In the genomic region with DNA sequence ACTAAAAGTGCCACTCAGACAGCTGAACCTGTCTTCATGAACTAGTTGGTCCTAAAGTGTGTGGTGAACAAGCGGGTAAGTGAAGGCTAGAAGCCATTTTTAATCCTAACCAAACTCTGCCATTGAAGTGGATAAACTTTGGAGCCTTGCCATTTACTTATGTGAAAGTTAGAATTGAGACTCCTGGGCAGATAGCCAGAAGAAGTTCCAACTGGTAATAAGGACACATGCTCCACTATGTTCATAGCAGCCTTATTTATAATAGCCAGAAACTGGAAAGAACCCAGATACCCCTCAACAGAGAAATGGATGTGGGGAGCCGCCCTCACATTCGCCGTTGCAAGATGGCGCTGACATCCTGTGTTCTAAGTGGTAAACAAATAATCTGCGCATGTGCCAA, we compare ENCODE assay signal across 5 mouse cellular contexts.
DNase-seq lines count a peak whose midpoint lies in the region; ATAC-seq and TF ChIP-seq lines count a peak whose summit lies in the region.
"Not testable (repeated sequence)": the region's sequence is repeated elsewhere in the genome, so short reads cannot be mapped to it uniquely, and the experiment has no call there.

No protein-coding gene starts in this region.

- not testable (repeated sequence) for H3K4me3 ChIP-seq in embryonic facial prominence, embryonic 14.5 days (ENCODE audit: low read depth, low read length); forebrain, embryonic 14.5 days (ENCODE audit: low read depth, low read length); lung, embryonic 14.5 days (ENCODE audit: low read depth, low read length); lung, embryonic 16.5 days (ENCODE audit: low read length)

- not testable (repeated sequence) for H3K36me3 ChIP-seq in embryonic facial prominence, embryonic 14.5 days (ENCODE audit: control insufficient read depth, insufficient read depth, low read length); forebrain, embryonic 14.5 days (ENCODE audit: control insufficient read depth, insufficient read depth, low read length); lung, embryonic 14.5 days (ENCODE audit: insufficient read depth); lung, embryonic 16.5 days (ENCODE audit: control insufficient read depth, insufficient read depth, low read length)

- WGBS in embryonic facial prominence, embryonic 14.5 days, result 92% methylated on average over 5 of the region's 6 CpGs
- WGBS in forebrain, embryonic 14.5 days, result 74% methylated on average over 6 of the region's 6 CpGs
- WGBS in lung, embryonic 14.5 days, result 69% methylated on average over 5 of the region's 6 CpGs
- 56% methylated on average over 5 of the region's 6 CpGs for WGBS in lung, embryonic 16.5 days

- H3K9me3 ChIP-seq in embryonic facial prominence, embryonic 14.5 days (ENCODE audit: control insufficient read depth, low read length); forebrain, embryonic 14.5 days (replicated peaks; ENCODE audit: control insufficient read depth, low read length); lung, embryonic 14.5 days (ENCODE audit: low read depth, low read length); lung, embryonic 16.5 days (ENCODE audit: control insufficient read depth, low read length): not testable (repeated sequence)

- not testable (repeated sequence) for TF ChIP-seq POLR2A in brain, embryonic 14.5 days (IDR thresholded peaks at IDR 0.05; ENCODE audit: borderline replicate concordance, extremely low read depth, insufficient read depth, insufficient read length, poor library complexity, severe bottlenecking)

- not testable (repeated sequence) for H3K4me1 ChIP-seq in embryonic facial prominence, embryonic 14.5 days (ENCODE audit: control insufficient read depth, insufficient read depth, low read length); forebrain, embryonic 14.5 days (ENCODE audit: control insufficient read depth, insufficient read depth, low read length); lung, embryonic 14.5 days (ENCODE audit: insufficient read depth); lung, embryonic 16.5 days (replicated peaks; ENCODE audit: control insufficient read depth, insufficient read depth, low read length)

- peak; percentile 58 for DNase-seq in brain, embryonic 14.5 days (ENCODE audit: low read depth)
- peak; percentile 33 for DNase-seq in embryonic facial prominence, embryonic 14.5 days (ENCODE audit: low spot score)
- peak; percentile 46 for DNase-seq in forebrain, embryonic 14.5 days (ENCODE audit: low spot score)
- DNase-seq in lung, embryonic 14.5 days, result peak; percentile 87

- not testable (repeated sequence) for TF ChIP-seq CTCF in brain, embryonic 14.5 days (IDR thresholded peaks at IDR 0.05; ENCODE audit: borderline replicate concordance, extremely low read depth, insufficient read depth, insufficient read length); lung, embryonic 14.5 days (IDR thresholded peaks at IDR 0.05; ENCODE audit: low read depth)

- H3K27ac ChIP-seq in embryonic facial prominence, embryonic 14.5 days (replicated peaks; ENCODE audit: low read depth, low read length); forebrain, embryonic 14.5 days (ENCODE audit: low read depth, low read length); lung, embryonic 14.5 days (ENCODE audit: low read depth); lung, embryonic 16.5 days (ENCODE audit: low read length): not testable (repeated sequence)

- H3K9ac ChIP-seq in embryonic facial prominence, embryonic 14.5 days (ENCODE audit: low read depth, low read length); forebrain, embryonic 14.5 days (ENCODE audit: low read length); lung, embryonic 14.5 days; lung, embryonic 16.5 days (ENCODE audit: low read length): not testable (repeated sequence)

- H3K27me3 ChIP-seq in embryonic facial prominence, embryonic 14.5 days (replicated peaks; ENCODE audit: control insufficient read depth, insufficient read depth, low read length); forebrain, embryonic 14.5 days (replicated peaks; ENCODE audit: control insufficient read depth, insufficient read depth, low read length); lung, embryonic 14.5 days (ENCODE audit: insufficient read depth, low read length); lung, embryonic 16.5 days (ENCODE audit: control insufficient read depth, insufficient read depth, low read depth, low read length): not testable (repeated sequence)

- not testable (repeated sequence) for H3K4me2 ChIP-seq in embryonic facial prominence, embryonic 14.5 days (ENCODE audit: low read depth, low read length); forebrain, embryonic 14.5 days (ENCODE audit: low read length); lung, embryonic 14.5 days; lung, embryonic 16.5 days (ENCODE audit: low read depth, low read length)

- not testable (repeated sequence) for ATAC-seq in embryonic facial prominence, embryonic 14.5 days (ENCODE audit: low read depth); forebrain, embryonic 14.5 days
- peak; percentile 70; the same call in 1 of the 2 replicates for ATAC-seq in lung, embryonic 14.5 days (ENCODE audit: insufficient read depth)
- 0 out of 2 replicates have a peak, but pooled peaks have one; percentile 43 for ATAC-seq in lung, embryonic 16.5 days (ENCODE audit: low read depth)

Comparison
In these comparisons a context has a peak if more than half of its experiments do, and no peak if none do; other contexts are left out.
1. DNase-seq: peak in every context shown above with its lines; median percentile 87 in lung, embryonic 14.5 days; 58 in brain, embryonic 14.5 days; 46 in forebrain, embryonic 14.5 days; 33 in embryonic facial prominence, embryonic 14.5 days.